Mouse (Mus musculus) lung, adult 2 months (tissue): ENCODE results near the gene Pde4d. TPM values are rescaled to one million over a fixed set of nuclear protein-coding genes. Genes with fewer than 3 reads are reported as not detected.

Experiments
- DNase-seq: peaks from one replicate; pipeline ENCODE4 v3.0.0; 2022
- H3K4me1 ChIP-seq: fragments of 200-500 bp; 2 replicates; pipeline ENCODE4 v1.6.1; 2011; ENCODE audit warnings: low read length; ENCODE audit not compliant: control insufficient read depth, insufficient read depth
- H3K4me3 ChIP-seq: fragments of 200-500 bp; replicated peaks from 2 replicates; pipeline ENCODE3; 2011; ENCODE audit warnings: low read depth, mild to moderate bottlenecking, control low read depth, low read length; ENCODE audit errors: extremely low read depth
- CTCF ChIP-seq: fragments of 200-500 bp; IDR thresholded peaks from 2 replicates; pipeline ENCODE4 v1.5.1; 2011; ENCODE audit warnings: mild to moderate bottlenecking, low read length, control low read depth; ENCODE audit not compliant: insufficient read depth
- POLR2A ChIP-seq: fragments of 200-500 bp; IDR thresholded peaks from 2 replicates; pipeline ENCODE4 v1.6.1; 2011; ENCODE audit warnings: low read depth, mild to moderate bottlenecking, control low read depth, low read length, borderline replicate concordance; ENCODE audit errors: extremely low read depth
- WGBS: fragments of 180-500 bp; shearing (Covaris S2); methylation state at CpG from one replicate; pipeline ENCODE4 v1.1.7; 2018; 5-methylcytosine and 5-hydroxymethylcytosine counted together
- polyA plus RNA-seq: library from polyadenylated mRNA; depleted of rRNA; stranded (reverse); fragments of >200 nt; gene quantifications from 2 replicates; pipeline ENCODE4 v1.2.3, GENCODE M21; 2012

Pde4d gene
- polyA plus RNA-seq, 1 experiment = 20.0 TPM

- TF ChIP-seq POLR2A = no peak
- TF ChIP-seq CTCF = no peak
- 46% methylated on average over 3 of the region's 3 CpGs for WGBS
- Histone ChIP-seq H3K4me1 (no peaks in the 10 kb centered on the region), H3K4me3 (no peak overlapping the region)
- DNase-seq = no peak
Measured at GRCm38 (mm10) chr13:109692851-109693250, 1243.1 kb downstream of the Pde4d start.

GRCm38 (mm10) chr13:109693769-109694168, 1244.0 kb downstream of the Pde4d start:
- no peak for TF ChIP-seq CTCF
- no peak for TF ChIP-seq POLR2A
- Histone ChIP-seq H3K4me1 (no peaks in the 10 kb centered on the region), H3K4me3 (no peak overlapping the region)
- WGBS = 17% methylated on average over 2 of the region's 2 CpGs
- no peak for DNase-seq

GRCm38 (mm10) chr13:109694293-109694692, 1244.5 kb downstream of the Pde4d start:
- 81% methylated on average over 2 of the region's 2 CpGs for WGBS
- no peaks in the 10 kb centered on the region for H3K4me1 ChIP-seq
- H3K4me3 ChIP-seq = no peak overlapping the region
- TF ChIP-seq CTCF (no peak), POLR2A (no peak)
- no peak for DNase-seq

- TF ChIP-seq POLR2A = no peak
- no peak for TF ChIP-seq CTCF
- 68% methylated on average over 6 of the region's 6 CpGs for WGBS
- no peak for DNase-seq
Measured at GRCm38 (mm10) chr13:109695098-109695497, 1245.3 kb downstream of the Pde4d start.

GRCm38 (mm10) chr13:109706141-109706540, 1256.4 kb downstream of the Pde4d start:
- WGBS = 67% methylated on average over 2 of the region's 2 CpGs
- H3K4me1 ChIP-seq = peaks cover 4% of the 10 kb centered on the region; the same call in 1 of the 2 replicates
- no peak overlapping the region for H3K4me3 ChIP-seq
- DNase-seq = no peak
- TF ChIP-seq CTCF (no peak), POLR2A (no peak)

More at GRCm38 (mm10) chr13:109695098-109695497, 1245.3 kb downstream of the Pde4d start:
- Histone ChIP-seq H3K4me3 (no peak overlapping the region), H3K4me1 (no peaks in the 10 kb centered on the region)

GRCm38 (mm10) chr13:109706579-109706978, 1256.8 kb downstream of the Pde4d start:
- peaks cover 4% of the 10 kb centered on the region; the same call in 1 of the 2 replicates for H3K4me1 ChIP-seq
- no peak overlapping the region for H3K4me3 ChIP-seq
- DNase-seq = no peak
- TF ChIP-seq POLR2A = no peak
- TF ChIP-seq CTCF = no peak
- 89% methylated on average over 5 of the region's 5 CpGs for WGBS

GRCm38 (mm10) chr13:109707154-109707553, 1257.4 kb downstream of the Pde4d start:
- Histone ChIP-seq H3K4me3 (no peak overlapping the region), H3K4me1 (peaks cover 4% of the 10 kb centered on the region; the same call in 1 of the 2 replicates)
- TF ChIP-seq POLR2A (no peak), CTCF (no peak)
- DNase-seq = no peak
- 91% methylated on average over 4 of the region's 4 CpGs for WGBS

GRCm38 (mm10) chr13:109708326-109708725, 1258.6 kb downstream of the Pde4d start:
- DNase-seq = no peak
- H3K4me3 ChIP-seq = no peak overlapping the region
- WGBS = 41% methylated on average over 2 of the region's 2 CpGs
- TF ChIP-seq CTCF (no peak), POLR2A (no peak)
- peaks cover 4% of the 10 kb centered on the region; the same call in 1 of the 2 replicates for H3K4me1 ChIP-seq

- 80% methylated on average over 2 of the region's 2 CpGs for WGBS
- DNase-seq = no peak
- Histone ChIP-seq H3K4me3 (no peak overlapping the region), H3K4me1 (peaks cover 3% of the 10 kb centered on the region; the same call in 1 of the 2 replicates)
- no peak for TF ChIP-seq CTCF
- TF ChIP-seq POLR2A = no peak
Measured at GRCm38 (mm10) chr13:109714581-109714980, 1264.8 kb downstream of the Pde4d start.

- H3K4me3 ChIP-seq = no peak overlapping the region
- TF ChIP-seq POLR2A (no peak), CTCF (no peak)
- peaks cover 3% of the 10 kb centered on the region; the same call in 1 of the 2 replicates for H3K4me1 ChIP-seq
- WGBS = 31% methylated on average over 1 of the region's 1 CpGs
- DNase-seq = no peak
Measured at GRCm38 (mm10) chr13:109715321-109715720, 1265.6 kb downstream of the Pde4d start.

GRCm38 (mm10) chr13:109720127-109720713, 1270.5 kb downstream of the Pde4d start:
- Histone ChIP-seq H3K4me1 (peaks cover 3% of the 10 kb centered on the region; the same call in 1 of the 2 replicates), H3K4me3 (no peak overlapping the region)
- WGBS = 77% methylated on average over 2 of the region's 2 CpGs
- TF ChIP-seq POLR2A = no peak
- no peak for TF ChIP-seq CTCF
- no peak for DNase-seq
